Mouse (Mus musculus) CH12.LX (cell line): ENCODE measurements around the gene Ren1.

ENCODE experiments used
- CHD2 ChIP-seq: IDR thresholded peaks from 2 replicates; pipeline ENCODE4 v1.6.1; 2011; ENCODE audit warnings: low read length, improper control_type of control experiment
- CTCF ChIP-seq, 2 experiments: IDR thresholded peaks in 1 of 2; conservative IDR thresholded peaks in 1 of 2; 2 replicates each; pipeline ENCODE4 v1.5.1; 2011 to 2012; ENCODE audit warnings: low read depth in 2 of 2, low read length in 2 of 2, improper control_type of control experiment in 1 of 2, inconsistent platforms in 1 of 2, mild to moderate bottlenecking in 1 of 2, moderate library complexity in 1 of 2
- EP300 ChIP-seq: IDR thresholded peaks from 2 replicates; pipeline ENCODE4 v1.6.1; 2011; ENCODE audit warnings: low read length, improper control_type of control experiment
- MAFK ChIP-seq: IDR thresholded peaks from 2 replicates; pipeline ENCODE4 v1.6.1; 2011; ENCODE audit warnings: low read length, improper control_type of control experiment; ENCODE audit not compliant: insufficient replicate concordance
- MAX ChIP-seq: IDR thresholded peaks from 2 replicates; pipeline ENCODE4 v1.6.1; 2011; ENCODE audit warnings: low read length, improper control_type of control experiment
- MYC ChIP-seq: IDR thresholded peaks from 2 replicates; pipeline ENCODE4 v1.6.1; 2011; ENCODE audit warnings: low read depth, mild to moderate bottlenecking, improper control_type of control experiment, low read length
- RAD21 ChIP-seq: IDR thresholded peaks from 2 replicates; pipeline ENCODE4 v1.6.1; 2011; ENCODE audit warnings: low read depth, mild to moderate bottlenecking, low read length, improper control_type of control experiment, moderate library complexity
- ZC3H11A ChIP-seq: IDR thresholded peaks from 2 replicates; pipeline ENCODE4 v1.6.1; 2012; ENCODE audit warnings: low read depth, mild to moderate bottlenecking, inconsistent platforms, low read length, improper control_type of control experiment
- ZKSCAN1 ChIP-seq: IDR thresholded peaks from 2 replicates; pipeline ENCODE4 v1.6.1; 2012; ENCODE audit warnings: low read depth, inconsistent platforms, low read length, improper control_type of control experiment, borderline replicate concordance

DNA sequence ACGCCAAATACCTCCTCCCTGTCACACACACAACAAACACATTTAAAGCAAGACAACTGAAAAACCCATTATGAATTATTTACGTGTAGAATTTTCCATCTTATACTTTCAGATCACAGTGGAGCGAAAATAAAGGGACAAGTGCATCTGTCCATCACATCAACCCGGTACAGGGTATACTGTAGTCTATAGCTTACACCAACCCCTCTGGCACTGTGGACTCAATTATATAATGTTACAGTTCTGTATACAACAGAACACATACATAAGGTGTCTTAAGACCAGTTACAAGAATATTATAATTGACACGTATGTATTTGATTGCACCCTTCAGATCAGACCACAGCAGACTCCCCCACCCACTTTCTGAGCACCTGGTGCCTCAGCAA is 46.8 kb downstream of the Ren1 start:
- no peak for TF ChIP-seq ZKSCAN1
- TF ChIP-seq CTCF (conservative IDR thresholded peaks at IDR 0.05 in 1 of 2, IDR thresholded peaks at IDR 0.05 in 1 of 2; ENCODE audit: low read depth in 2 of 2, low read length in 2 of 2), result no peak
- TF ChIP-seq MAFK, result no peak
- no peak for TF ChIP-seq MYC
- no peak for TF ChIP-seq EP300
- TF ChIP-seq RAD21, result no peak
- TF ChIP-seq ZC3H11A, result no peak
- TF ChIP-seq CHD2, result no peak
- TF ChIP-seq MAX, result no peak
